Mouse (Mus musculus) MEL (cell line): ENCODE measurements around the gene Fbp1.

Source experiments
- CTCF ChIP-seq, 3 experiments: IDR thresholded peaks in 2 of 3; conservative IDR thresholded peaks in 1 of 3; 2 replicates each; pipeline ENCODE4 v1.5.1; 2011 to 2012; ENCODE audit warnings: low read length in 3 of 3, low read depth in 2 of 3, mild to moderate bottlenecking in 2 of 3, improper control_type of control experiment in 1 of 3, inconsistent platforms in 1 of 3, mixed read lengths in 1 of 3, moderate library complexity in 1 of 3; ENCODE audit not compliant: control insufficient read depth in 1 of 3, insufficient read depth in 1 of 3, poor library complexity in 1 of 3, severe bottlenecking in 1 of 3
- MYC ChIP-seq: IDR thresholded peaks from 2 replicates; pipeline ENCODE4 v1.6.1; 2011; ENCODE audit warnings: low read depth, mild to moderate bottlenecking, low read length, improper control_type of control experiment, moderate library complexity
- NELFE ChIP-seq: IDR thresholded peaks from 2 replicates; pipeline ENCODE4 v1.6.1; 2011; ENCODE audit warnings: low read depth, low read length, improper control_type of control experiment
- USF1 ChIP-seq: IDR thresholded peaks from 2 replicates; pipeline ENCODE4 v1.6.1; 2014; ENCODE audit warnings: low read depth, mild to moderate bottlenecking, inconsistent platforms, low read length, improper control_type of control experiment, moderate library complexity
- USF2 ChIP-seq, 2 experiments: IDR thresholded peaks; 2 replicates each; pipeline ENCODE4 v1.6.1; 2011 to 2012; ENCODE audit warnings: improper control_type of control experiment in 2 of 2, low read length in 2 of 2, borderline replicate concordance in 1 of 2, inconsistent platforms in 1 of 2, low read depth in 1 of 2, mild to moderate bottlenecking in 1 of 2; ENCODE audit not compliant: insufficient read depth in 1 of 2
- ZNF384 ChIP-seq: IDR thresholded peaks from 2 replicates; pipeline ENCODE4 v1.6.1; 2012; ENCODE audit warnings: low read depth, mild to moderate bottlenecking, inconsistent platforms, low read length, improper control_type of control experiment

- TF ChIP-seq USF1 (no peak), ZNF384 (no peak), CTCF (IDR thresholded peaks at IDR 0.05 in 2 of 3, conservative IDR thresholded peaks at IDR 0.05 in 1 of 3; ENCODE audit: control insufficient read depth in 1 of 3, insufficient read depth in 1 of 3, low read depth in 2 of 3, low read length in 3 of 3, poor library complexity in 1 of 3, severe bottlenecking in 1 of 3) (no peak), NELFE (no peak), MYC (no peak), USF2 (IDR thresholded peaks at IDR 0.05; ENCODE audit: borderline replicate concordance in 1 of 2, insufficient read depth in 1 of 2, low read depth in 1 of 2, low read length in 2 of 2) (no peak)
These were observed 8.1 kb downstream of the Fbp1 start for GRCm38 (mm10) chr13:62879831-62880615.
